Mouse (Mus musculus) liver, adult 2 months (tissue): ENCODE results near the gene Ttll11.

Experiments used
- CTCF ChIP-seq: fragments of 200-500 bp; IDR thresholded peaks from 2 replicates; pipeline ENCODE4 v1.5.1; 2011; ENCODE audit warnings: low read depth, low read length, control low read depth
- POLR2A ChIP-seq: fragments of 200-500 bp; IDR thresholded peaks from 2 replicates; pipeline ENCODE4 v1.6.1; 2011; ENCODE audit warnings: low read length, control low read depth; ENCODE audit not compliant: insufficient read depth; ENCODE audit errors: extremely low read depth

- no peak for TF ChIP-seq POLR2A
- TF ChIP-seq CTCF: no peak
Observed at GRCm38 (mm10) chr2:35823589-35823988, 156.1 kb downstream of the Ttll11 start.
